Mouse (Mus musculus): ENCODE results near the gene Rasal2. TPM values are rescaled to one million over a fixed set of nuclear protein-coding genes. Genes with fewer than 3 reads are reported as not detected.

The Rasal2 gene
- 9.5 and 10.2 TPM in 2 replicates for polyA plus RNA-seq (2016; fragmentation: Nextera tagmentation; extraction: Ambion mirVana)

- no peaks in the 10 kb centered on the region for H3K27me3 ChIP-seq (ENCODE audit: poor library complexity, severe bottlenecking)
- peaks cover 17% of the 10 kb centered on the region for H3K36me3 ChIP-seq (replicated peaks)
- H3K27ac ChIP-seq, result peak within 1 kb of the TSS; percentile 97
- WGBS, result under 1% methylated on average over 62 of the region's 62 CpGs
- DNase-seq (ENCODE audit: extremely low spot score, low spot score), result peak; percentile 94
- peak within 1 kb of the TSS; percentile 96 for H3K4me3 ChIP-seq
- H3K9me3 ChIP-seq, result no peaks in the 10 kb centered on the region
- H3K4me1 ChIP-seq, result peaks cover 53% of the 10 kb centered on the region
Observed at GRCm38 (mm10) chr1:157412454-157413369, at the start of gene Rasal2. Gene Rasal2, minus strand, starts transcription at chr1:157412595.

GRCm38 (mm10) chr1:157461276-157461675, 48.9 kb upstream of the Rasal2 start:
- Histone ChIP-seq H3K4me1 (peaks cover 33% of the 10 kb centered on the region), H3K9me3 (no peaks in the 10 kb centered on the region), H3K4me3 (no peak overlapping the region), H3K36me3 (replicated peaks) (no peaks in the 10 kb centered on the region), H3K27me3 (ENCODE audit: poor library complexity, severe bottlenecking) (peaks cover 31% of the 10 kb centered on the region), H3K27ac (no peak overlapping the region)
- no peak for DNase-seq (ENCODE audit: extremely low spot score, low spot score)
- 97% methylated on average over 5 of the region's 5 CpGs for WGBS

- Histone ChIP-seq H3K36me3 (replicated peaks) (no peaks in the 10 kb centered on the region), H3K27me3 (ENCODE audit: poor library complexity, severe bottlenecking) (peaks cover 44% of the 10 kb centered on the region), H3K4me1 (peaks cover 33% of the 10 kb centered on the region), H3K9me3 (no peaks in the 10 kb centered on the region), H3K4me3 (no peak overlapping the region), H3K27ac (no peak overlapping the region)
- WGBS, result 91% methylated on average over 5 of the region's 5 CpGs
- DNase-seq (ENCODE audit: extremely low spot score, low spot score), result no peak
Observed at GRCm38 (mm10) chr1:157459904-157460303, 47.5 kb upstream of the Rasal2 start.

GRCm38 (mm10) chr1:157458421-157459208, 46.2 kb upstream of the Rasal2 start, which contains the start of gene Cryzl2:
Gene Cryzl2, plus strand, starts transcription at chr1:157458577.
- Histone ChIP-seq H3K27me3 (ENCODE audit: poor library complexity, severe bottlenecking) (peaks cover 51% of the 10 kb centered on the region), H3K4me1 (peaks cover 37% of the 10 kb centered on the region), H3K9me3 (no peaks in the 10 kb centered on the region), H3K4me3 (peak within 1 kb of the TSS; percentile 56), H3K36me3 (replicated peaks) (no peaks in the 10 kb centered on the region), H3K27ac (peak within 1 kb of the TSS; percentile 89)
- peak; percentile 85 for DNase-seq (ENCODE audit: extremely low spot score, low spot score)
- 3% methylated on average over 28 of the region's 29 CpGs for WGBS

- Histone ChIP-seq H3K4me3 (no peak overlapping the region), H3K27ac (0 out of 2 replicates have a peak overlapping the region, but pooled peaks have one; percentile 89)
- DNase-seq (ENCODE audit: extremely low spot score, low spot score), result no peak
Observed at GRCm38 (mm10) chr1:157457789-157458188, 45.4 kb upstream of the Rasal2 start.

GRCm38 (mm10) chr1:157454876-157455275, 42.5 kb upstream of the Rasal2 start:
- DNase-seq (ENCODE audit: extremely low spot score, low spot score), result no peak
- H3K36me3 ChIP-seq (replicated peaks), result no peaks in the 10 kb centered on the region
- no peak overlapping the region for H3K27ac ChIP-seq
- H3K4me3 ChIP-seq, result no peak overlapping the region
- peaks cover 47% of the 10 kb centered on the region for H3K27me3 ChIP-seq (ENCODE audit: poor library complexity, severe bottlenecking)
- 87% methylated on average over 6 of the region's 6 CpGs for WGBS
- no peaks in the 10 kb centered on the region for H3K9me3 ChIP-seq
- peaks cover 60% of the 10 kb centered on the region for H3K4me1 ChIP-seq

More at GRCm38 (mm10) chr1:157457789-157458188, 45.4 kb upstream of the Rasal2 start:
- Histone ChIP-seq H3K9me3 (no peaks in the 10 kb centered on the region), H3K36me3 (replicated peaks) (no peaks in the 10 kb centered on the region), H3K4me1 (peaks cover 45% of the 10 kb centered on the region), H3K27me3 (ENCODE audit: poor library complexity, severe bottlenecking) (peaks cover 51% of the 10 kb centered on the region)
- 68% methylated on average over 3 of the region's 3 CpGs for WGBS

- DNase-seq (ENCODE audit: extremely low spot score, low spot score), result peak; percentile 69
- Histone ChIP-seq H3K4me1 (peaks cover 60% of the 10 kb centered on the region), H3K4me3 (no peak overlapping the region), H3K9me3 (no peaks in the 10 kb centered on the region), H3K27ac (peak overlapping the region; percentile 78), H3K27me3 (ENCODE audit: poor library complexity, severe bottlenecking) (peaks cover 67% of the 10 kb centered on the region), H3K36me3 (replicated peaks) (no peaks in the 10 kb centered on the region)
- 33% methylated on average over 5 of the region's 5 CpGs for WGBS
Observed at GRCm38 (mm10) chr1:157452759-157453549, 40.6 kb upstream of the Rasal2 start.

- H3K9me3 ChIP-seq, result no peaks in the 10 kb centered on the region
- peaks cover 60% of the 10 kb centered on the region for H3K4me1 ChIP-seq
- no peaks in the 10 kb centered on the region for H3K36me3 ChIP-seq (replicated peaks)
- 94% methylated on average over 3 of the region's 3 CpGs for WGBS
- peaks cover 73% of the 10 kb centered on the region for H3K27me3 ChIP-seq (ENCODE audit: poor library complexity, severe bottlenecking)
- H3K4me3 ChIP-seq, result no peak overlapping the region
- no peak for DNase-seq (ENCODE audit: extremely low spot score, low spot score)
- peak overlapping the region; percentile 78; the same call in 1 of the 2 replicates for H3K27ac ChIP-seq
Observed at GRCm38 (mm10) chr1:157452284-157452683, 39.9 kb upstream of the Rasal2 start.

GRCm38 (mm10) chr1:157449981-157450636, 37.7 kb upstream of the Rasal2 start:
- DNase-seq (ENCODE audit: extremely low spot score, low spot score), result peak; percentile 44
- H3K9me3 ChIP-seq, result no peaks in the 10 kb centered on the region
- H3K36me3 ChIP-seq (replicated peaks), result no peaks in the 10 kb centered on the region
- peaks cover 72% of the 10 kb centered on the region for H3K27me3 ChIP-seq (ENCODE audit: poor library complexity, severe bottlenecking)
- H3K27ac ChIP-seq, result peak overlapping the region; percentile 72
- peaks cover 71% of the 10 kb centered on the region for H3K4me1 ChIP-seq
- peak overlapping the region; percentile 39 for H3K4me3 ChIP-seq
- 2% methylated on average over 21 of the region's 21 CpGs for WGBS

- Histone ChIP-seq H3K4me1 (peaks cover 76% of the 10 kb centered on the region), H3K27ac (peak overlapping the region; percentile 72)
- peak; percentile 39 for DNase-seq (ENCODE audit: extremely low spot score, low spot score)
Observed at GRCm38 (mm10) chr1:157449532-157449931, 37.1 kb upstream of the Rasal2 start.

GRCm38 (mm10) chr1:157448805-157449188, 36.4 kb upstream of the Rasal2 start:
- H3K27me3 ChIP-seq (ENCODE audit: poor library complexity, severe bottlenecking), result peaks cover 75% of the 10 kb centered on the region
- H3K4me3 ChIP-seq, result no peak overlapping the region
- 62% methylated on average over 5 of the region's 5 CpGs for WGBS

More at GRCm38 (mm10) chr1:157449532-157449931, 37.1 kb upstream of the Rasal2 start:
- no peaks in the 10 kb centered on the region for H3K9me3 ChIP-seq
- peak overlapping the region; percentile 39 for H3K4me3 ChIP-seq
- no peaks in the 10 kb centered on the region for H3K36me3 ChIP-seq (replicated peaks)
- WGBS, result 3% methylated on average over 10 of the region's 10 CpGs
- peaks cover 72% of the 10 kb centered on the region for H3K27me3 ChIP-seq (ENCODE audit: poor library complexity, severe bottlenecking)

More at GRCm38 (mm10) chr1:157448805-157449188, 36.4 kb upstream of the Rasal2 start:
- no peaks in the 10 kb centered on the region for H3K9me3 ChIP-seq
- no peaks in the 10 kb centered on the region for H3K36me3 ChIP-seq (replicated peaks)
- no peak for DNase-seq (ENCODE audit: extremely low spot score, low spot score)
- H3K4me1 ChIP-seq, result peaks cover 81% of the 10 kb centered on the region
- H3K27ac ChIP-seq, result peak overlapping the region; percentile 40; the same call in 1 of the 2 replicates
